Mouse (Mus musculus) spleen, adult 2 months (tissue): ENCODE data around the gene Pdhx.

Experiments used
- CTCF ChIP-seq: fragments of 200-500 bp; IDR thresholded peaks from 2 replicates; pipeline ENCODE4 v1.5.1; 2011; ENCODE audit warnings: mild to moderate bottlenecking, inconsistent platforms; ENCODE audit not compliant: insufficient read depth, insufficient read length, insufficient replicate concordance; ENCODE audit errors: extremely low read depth
- POLR2A ChIP-seq: fragments of 200-500 bp; IDR thresholded peaks from 2 replicates; pipeline ENCODE4 v1.6.1; 2011; ENCODE audit warnings: low read depth, low read length, inconsistent platforms

GRCm38 (mm10) chr2:103106172-103106571, 32.9 kb upstream of the Pdhx start:
- TF ChIP-seq POLR2A = no peak
- TF ChIP-seq CTCF = no peak
